Mouse (Mus musculus) right cerebral cortex, postnatal 4 days (tissue): ENCODE measurements around the gene Gramd2.

ENCODE experiments used
- DNase-seq: peaks from one replicate; pipeline ENCODE4 v3.0.0-alpha.2; 2022

Gramd2 gene

GRCm38 (mm10) chr9:59669172-59669571 lies 10.8 kb upstream of the Gramd2 start:
- DNase-seq, result no peak

GRCm38 (mm10) chr9:59672195-59672894 lies 7.6 kb upstream of the Gramd2 start:
- no peak for DNase-seq

- DNase-seq, result no peak
Measured at GRCm38 (mm10) chr9:59673427-59673826, 6.5 kb upstream of the Gramd2 start.

- DNase-seq, result no peak
Measured at GRCm38 (mm10) chr9:59675598-59675997, 4.3 kb upstream of the Gramd2 start.

- DNase-seq, result no peak
Measured at GRCm38 (mm10) chr9:59678313-59678712, 1.6 kb upstream of the Gramd2 start.

- peak; percentile 20 for DNase-seq
Measured at GRCm38 (mm10) chr9:59680534-59680875, 561 bp downstream of the Gramd2 start.

- DNase-seq, result no peak
Measured at GRCm38 (mm10) chr9:59684020-59684419, 4.1 kb downstream of the Gramd2 start.

- no peak for DNase-seq
Measured at GRCm38 (mm10) chr9:59687416-59688046, 7.6 kb downstream of the Gramd2 start.

- peak; percentile 94 for DNase-seq
Measured at GRCm38 (mm10) chr9:59691635-59692094, 11.7 kb downstream of the Gramd2 start.

- peak; percentile 74 for DNase-seq
Measured at GRCm38 (mm10) chr9:59692145-59692544, 12.2 kb downstream of the Gramd2 start.

- DNase-seq, result no peak
Measured at GRCm38 (mm10) chr9:59694571-59695450, 14.9 kb downstream of the Gramd2 start.

- no peak for DNase-seq
Measured at GRCm38 (mm10) chr9:59695451-59695813, 15.5 kb downstream of the Gramd2 start.

- DNase-seq, result no peak
Measured at GRCm38 (mm10) chr9:59696381-59696780, 16.4 kb downstream of the Gramd2 start.

GRCm38 (mm10) chr9:59701094-59701493 lies 21.1 kb downstream of the Gramd2 start:
- no peak for DNase-seq

GRCm38 (mm10) chr9:59703099-59703498 lies 23.2 kb downstream of the Gramd2 start:
- no peak for DNase-seq

GRCm38 (mm10) chr9:59706850-59707825 lies 27.2 kb downstream of the Gramd2 start:
- DNase-seq, result no peak

GRCm38 (mm10) chr9:59709225-59709624 lies 29.3 kb downstream of the Gramd2 start:
- peak; percentile 37 for DNase-seq

- no peak for DNase-seq
Measured at GRCm38 (mm10) chr9:59716275-59716898, 36.4 kb downstream of the Gramd2 start.

GRCm38 (mm10) chr9:59718237-59718636 lies 38.3 kb downstream of the Gramd2 start:
- no peak for DNase-seq

GRCm38 (mm10) chr9:59721144-59721543 lies 41.2 kb downstream of the Gramd2 start:
- DNase-seq, result no peak

- DNase-seq, result peak; percentile 61
Measured at GRCm38 (mm10) chr9:59723096-59723657, 43.2 kb downstream of the Gramd2 start.
